Mouse (Mus musculus) liver, adult 2 months (tissue): ENCODE measurements around the gene Snx20.

Experiments used
- CTCF ChIP-seq: fragments of 200-500 bp; IDR thresholded peaks from 2 replicates; pipeline ENCODE4 v1.5.1; 2011; ENCODE audit warnings: low read depth, low read length, control low read depth
- POLR2A ChIP-seq: fragments of 200-500 bp; IDR thresholded peaks from 2 replicates; pipeline ENCODE4 v1.6.1; 2011; ENCODE audit warnings: low read length, control low read depth; ENCODE audit not compliant: insufficient read depth; ENCODE audit errors: extremely low read depth

DNA sequence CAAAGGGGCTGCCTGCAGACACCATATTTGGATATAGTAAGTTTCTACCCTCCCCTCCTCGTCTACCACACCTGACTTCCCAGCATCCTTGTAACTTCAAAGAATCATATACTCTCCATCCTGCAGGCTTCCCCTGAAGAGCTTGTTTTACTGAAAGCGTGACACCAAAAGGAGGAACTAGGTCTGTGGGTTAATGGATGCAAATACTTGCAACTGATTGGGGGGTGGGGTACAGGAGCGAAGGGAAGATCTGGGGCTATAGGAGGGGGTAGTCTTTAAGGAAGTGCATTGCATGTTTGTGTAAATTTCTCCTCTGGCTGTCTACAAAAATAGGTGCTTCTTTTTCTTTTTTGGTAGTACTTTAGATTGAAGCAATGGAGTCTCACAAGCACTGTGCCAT lies 9.5 kb downstream of the Snx20 start:
- no peak for TF ChIP-seq CTCF
- TF ChIP-seq POLR2A: no peak
